Mouse (Mus musculus) neural tube, embryonic 12.5 days (tissue): ENCODE data around the gene Odf3l1. TPM values are rescaled to one million over a fixed set of nuclear protein-coding genes. Genes with fewer than 3 reads are reported as not detected.
A peak's percentile ranks its signal among the peaks of the same experiment; 100 is the strongest.

Source experiments
- ATAC-seq: fragments of 200-750 bp; cut with Nextera tagmentation; 2 replicates; pipeline ENCODE4 v1.8.0; 2017; ENCODE audit warnings: low read depth, mild to moderate bottlenecking, moderate TSS enrichment, moderate library complexity; ENCODE audit not compliant: low FRiP score
- H3K27ac ChIP-seq: fragments of 300-500 bp; sonication (generic); 2 replicates; pipeline ENCODE4 v1.5.1; 2016
- H3K27me3 ChIP-seq: fragments of 300-500 bp; sonication (generic); replicated peaks from 2 replicates; pipeline ENCODE4 v1.6.1; 2016; ENCODE audit warnings: mild to moderate bottlenecking
- H3K36me3 ChIP-seq: fragments of 300-500 bp; sonication (generic); 2 replicates; pipeline ENCODE4 v1.6.1; 2016; ENCODE audit warnings: mild to moderate bottlenecking
- H3K4me1 ChIP-seq: fragments of 300-500 bp; sonication (generic); 2 replicates; pipeline ENCODE4 v1.6.1; 2016
- H3K4me2 ChIP-seq: fragments of 300-500 bp; sonication (generic); replicated peaks from 2 replicates; pipeline ENCODE4 v1.6.1; 2016; ENCODE audit warnings: mild to moderate bottlenecking
- H3K4me3 ChIP-seq: fragments of 300-500 bp; sonication (generic); 2 replicates; pipeline ENCODE4 v1.5.1; 2016
- H3K9ac ChIP-seq: fragments of 300-500 bp; sonication (generic); 2 replicates; pipeline ENCODE4 v1.6.1; 2016; ENCODE audit warnings: mild to moderate bottlenecking
- H3K9me3 ChIP-seq: fragments of 300-500 bp; sonication (generic); 2 replicates; pipeline ENCODE4 v1.6.1; 2016; ENCODE audit warnings: mild to moderate bottlenecking
- WGBS: fragments of 180-500 bp; shearing (Covaris S2); methylation state at CpG from one replicate; pipeline ENCODE4 v1.1.7; 2016; 5-methylcytosine and 5-hydroxymethylcytosine counted together
- polyA plus RNA-seq: library from polyadenylated mRNA; unstranded; fragments of >200 nt; fragmentation: Nextera tagmentation; extraction: Ambion mirVana; gene quantifications from 2 replicates; pipeline ENCODE4 v1.2.1, GENCODE M21; 2016

The Odf3l1 gene
- polyA plus RNA-seq, 1 experiment from 2014 or later: not detected

GRCm38 (mm10) chr9:56880790-56881189 is 16.3 kb upstream of the Odf3l1 start:
- no peaks in the 10 kb centered on the region for H3K27me3 ChIP-seq
- H3K36me3 ChIP-seq: no peaks in the 10 kb centered on the region
- H3K9ac ChIP-seq: no peak overlapping the region
- H3K4me2 ChIP-seq: no peak overlapping the region
- no peak for ATAC-seq
- no peak overlapping the region for H3K27ac ChIP-seq
- no peak overlapping the region for H3K4me3 ChIP-seq
- WGBS: 55% methylated on average over 9 of the region's 9 CpGs
- peaks cover 8% of the 10 kb centered on the region for H3K4me1 ChIP-seq
- no peaks in the 10 kb centered on the region for H3K9me3 ChIP-seq

GRCm38 (mm10) chr9:56877284-56877683 is 12.8 kb upstream of the Odf3l1 start:
- no peak overlapping the region for H3K9ac ChIP-seq

GRCm38 (mm10) chr9:56876784-56877183 is 12.3 kb upstream of the Odf3l1 start:
- 50% methylated on average over 9 of the region's 9 CpGs for WGBS

More at GRCm38 (mm10) chr9:56877284-56877683, 12.8 kb upstream of the Odf3l1 start:
- no peaks in the 10 kb centered on the region for H3K36me3 ChIP-seq
- H3K27ac ChIP-seq: no peak overlapping the region
- H3K9me3 ChIP-seq: no peaks in the 10 kb centered on the region
- H3K4me1 ChIP-seq: peaks cover 8% of the 10 kb centered on the region
- H3K4me3 ChIP-seq: no peak overlapping the region
- 79% methylated on average over 5 of the region's 5 CpGs for WGBS
- H3K4me2 ChIP-seq: no peak overlapping the region
- ATAC-seq: no peak
- no peaks in the 10 kb centered on the region for H3K27me3 ChIP-seq

GRCm38 (mm10) chr9:56873097-56873496 is 8.6 kb upstream of the Odf3l1 start:
- Histone ChIP-seq H3K4me2 (no peak overlapping the region), H3K4me3 (no peak overlapping the region), H3K27ac (no peak overlapping the region), H3K9ac (no peak overlapping the region), H3K4me1 (peaks cover 21% of the 10 kb centered on the region), H3K27me3 (no peaks in the 10 kb centered on the region), H3K9me3 (no peaks in the 10 kb centered on the region), H3K36me3 (no peaks in the 10 kb centered on the region)
- ATAC-seq: no peak
- 73% methylated on average over 1 of the region's 1 CpGs for WGBS

More at GRCm38 (mm10) chr9:56876784-56877183, 12.3 kb upstream of the Odf3l1 start:
- Histone ChIP-seq H3K27me3 (no peaks in the 10 kb centered on the region), H3K9ac (no peak overlapping the region), H3K4me3 (no peak overlapping the region), H3K4me1 (peaks cover 8% of the 10 kb centered on the region), H3K27ac (no peak overlapping the region), H3K36me3 (no peaks in the 10 kb centered on the region), H3K9me3 (no peaks in the 10 kb centered on the region), H3K4me2 (no peak overlapping the region)
- no peak for ATAC-seq

- 82% methylated on average over 5 of the region's 5 CpGs for WGBS
Measured at GRCm38 (mm10) chr9:56872105-56872903, 7.8 kb upstream of the Odf3l1 start.

GRCm38 (mm10) chr9:56871191-56871590 is 6.7 kb upstream of the Odf3l1 start:
- Histone ChIP-seq H3K27ac (no peak overlapping the region), H3K9me3 (no peaks in the 10 kb centered on the region), H3K36me3 (no peaks in the 10 kb centered on the region), H3K4me3 (no peak overlapping the region), H3K4me2 (no peak overlapping the region), H3K9ac (no peak overlapping the region), H3K4me1 (peaks cover 16% of the 10 kb centered on the region), H3K27me3 (no peaks in the 10 kb centered on the region)
- no peak for ATAC-seq
- WGBS: 35% methylated on average over 5 of the region's 5 CpGs

More at GRCm38 (mm10) chr9:56872105-56872903, 7.8 kb upstream of the Odf3l1 start:
- no peak for ATAC-seq
- H3K4me1 ChIP-seq: peaks cover 25% of the 10 kb centered on the region
- H3K9ac ChIP-seq: no peak overlapping the region
- no peak overlapping the region for H3K27ac ChIP-seq
- H3K9me3 ChIP-seq: no peaks in the 10 kb centered on the region
- H3K4me2 ChIP-seq: no peak overlapping the region
- H3K27me3 ChIP-seq: no peaks in the 10 kb centered on the region
- no peaks in the 10 kb centered on the region for H3K36me3 ChIP-seq
- no peak overlapping the region for H3K4me3 ChIP-seq

GRCm38 (mm10) chr9:56870778-56871177 is 6.3 kb upstream of the Odf3l1 start:
- Histone ChIP-seq H3K9me3 (no peaks in the 10 kb centered on the region), H3K4me1 (peaks cover 16% of the 10 kb centered on the region), H3K4me2 (no peak overlapping the region), H3K27ac (no peak overlapping the region), H3K9ac (no peak overlapping the region), H3K27me3 (0 out of 2 replicates have a peak, but pooled peaks cover 1% of the 10 kb centered on the region), H3K36me3 (no peaks in the 10 kb centered on the region), H3K4me3 (no peak overlapping the region)
- no peak for ATAC-seq
- 65% methylated on average over 10 of the region's 10 CpGs for WGBS

- Histone ChIP-seq H3K4me2 (no peak overlapping the region), H3K27me3 (peaks cover 13% of the 10 kb centered on the region; the same call in 1 of the 2 replicates), H3K9ac (no peak overlapping the region), H3K9me3 (no peaks in the 10 kb centered on the region), H3K27ac (no peak overlapping the region), H3K4me3 (no peak overlapping the region), H3K36me3 (no peaks in the 10 kb centered on the region), H3K4me1 (peaks cover 25% of the 10 kb centered on the region)
- no peak for ATAC-seq
- WGBS: 83% methylated on average over 13 of the region's 13 CpGs
Measured at GRCm38 (mm10) chr9:56869552-56869951, 5.1 kb upstream of the Odf3l1 start.

- H3K9me3 ChIP-seq: no peaks in the 10 kb centered on the region
- peak overlapping the region; percentile 14; the same call in 1 of the 2 replicates for H3K4me2 ChIP-seq
- 51% methylated on average over 6 of the region's 6 CpGs for WGBS
- H3K36me3 ChIP-seq: no peaks in the 10 kb centered on the region
- H3K9ac ChIP-seq: no peak overlapping the region
- peaks cover 22% of the 10 kb centered on the region; the same call in 1 of the 2 replicates for H3K27me3 ChIP-seq
- no peak overlapping the region for H3K4me3 ChIP-seq
- no peak overlapping the region for H3K27ac ChIP-seq
- peak; percentile 71; the same call in 1 of the 2 replicates for ATAC-seq
- peaks cover 31% of the 10 kb centered on the region for H3K4me1 ChIP-seq
Measured at GRCm38 (mm10) chr9:56868292-56868691, 3.8 kb upstream of the Odf3l1 start.

- WGBS: 81% methylated on average over 5 of the region's 5 CpGs
- H3K4me2 ChIP-seq: no peak overlapping the region
Measured at GRCm38 (mm10) chr9:56866430-56866829, 2.0 kb upstream of the Odf3l1 start.

GRCm38 (mm10) chr9:56865673-56866400 is 1.4 kb upstream of the Odf3l1 start:
- peak overlapping the region; percentile 53 for H3K4me2 ChIP-seq
- H3K4me3 ChIP-seq: no peak overlapping the region
- no peak for ATAC-seq

More at GRCm38 (mm10) chr9:56866430-56866829, 2.0 kb upstream of the Odf3l1 start:
- no peaks in the 10 kb centered on the region for H3K9me3 ChIP-seq
- peaks cover 22% of the 10 kb centered on the region; the same call in 1 of the 2 replicates for H3K27me3 ChIP-seq
- ATAC-seq: no peak
- no peak overlapping the region for H3K4me3 ChIP-seq
- no peaks in the 10 kb centered on the region for H3K36me3 ChIP-seq
- no peak overlapping the region for H3K9ac ChIP-seq
- no peak overlapping the region for H3K27ac ChIP-seq
- peaks cover 30% of the 10 kb centered on the region for H3K4me1 ChIP-seq

GRCm38 (mm10) chr9:56864832-56865231 is 353 bp upstream of the Odf3l1 start, which contains the start of gene Cspg4:
Gene Cspg4 (plus strand): TSS chr9:56865033.
- no peaks in the 10 kb centered on the region for H3K36me3 ChIP-seq
- peak within 1 kb of the TSS; percentile 29 for H3K4me3 ChIP-seq
- no peak for ATAC-seq
- H3K4me2 ChIP-seq: peak within 1 kb of the TSS; percentile 53
- no peak within 1 kb of the TSS for H3K27ac ChIP-seq
- 2% methylated on average over 24 of the region's 24 CpGs for WGBS
- H3K27me3 ChIP-seq: peaks cover 22% of the 10 kb centered on the region; the same call in 1 of the 2 replicates
- peaks cover 24% of the 10 kb centered on the region for H3K4me1 ChIP-seq
- no peaks in the 10 kb centered on the region for H3K9me3 ChIP-seq
- H3K9ac ChIP-seq: 0 out of 2 replicates have a peak within 1 kb of the TSS, but pooled peaks have one; percentile 6

More at GRCm38 (mm10) chr9:56865673-56866400, 1.4 kb upstream of the Odf3l1 start:
- H3K9ac ChIP-seq: no peak overlapping the region
- 71% methylated on average over 11 of the region's 11 CpGs for WGBS
- H3K27me3 ChIP-seq: peaks cover 22% of the 10 kb centered on the region; the same call in 1 of the 2 replicates
- no peak overlapping the region for H3K27ac ChIP-seq
- H3K9me3 ChIP-seq: no peaks in the 10 kb centered on the region
- H3K36me3 ChIP-seq: no peaks in the 10 kb centered on the region
- peaks cover 24% of the 10 kb centered on the region for H3K4me1 ChIP-seq
